Mouse (Mus musculus) lung, adult 2 months (tissue): ENCODE data around the gene Dlg1.

Experiments used
- CTCF ChIP-seq: fragments of 200-500 bp; IDR thresholded peaks from 2 replicates; pipeline ENCODE4 v1.5.1; 2011; ENCODE audit warnings: mild to moderate bottlenecking, low read length, control low read depth; ENCODE audit not compliant: insufficient read depth
- POLR2A ChIP-seq: fragments of 200-500 bp; IDR thresholded peaks from 2 replicates; pipeline ENCODE4 v1.6.1; 2011; ENCODE audit warnings: low read depth, mild to moderate bottlenecking, control low read depth, low read length, borderline replicate concordance; ENCODE audit errors: extremely low read depth

- no peak for TF ChIP-seq CTCF
- no peak for TF ChIP-seq POLR2A
These were observed 117.8 kb downstream of the Dlg1 start for GRCm38 (mm10) chr16:31781015-31781414.
